Mouse (Mus musculus): ENCODE data around the gene Mpo. TPM values are rescaled to one million over a fixed set of nuclear protein-coding genes. Genes with fewer than 3 reads are reported as not detected.

The Mpo gene
- polyA plus RNA-seq (2015; fragmentation: Nextera tagmentation; extraction: Ambion mirVana): 0.32 and 0.68 TPM in 2 replicates

- H3K4me3 ChIP-seq (ENCODE audit: low read depth, low read length): no peak within 1 kb of the TSS
- ATAC-seq (no peak), DNase-seq (ENCODE audit: low spot score) (no peak)
- no peaks in the 10 kb centered on the region for H3K4me1 ChIP-seq (ENCODE audit: insufficient read depth, low read depth, low read length)
- no peaks in the 10 kb centered on the region for H3K36me3 ChIP-seq (ENCODE audit: insufficient read depth, low read length)
- H3K27me3 ChIP-seq (replicated peaks; ENCODE audit: insufficient read depth, low read length): no peaks in the 10 kb centered on the region
- TF ChIP-seq CTCF (IDR thresholded peaks at IDR 0.05) (no peak), EP300 (IDR thresholded peaks at IDR 0.05) (no peak)
- WGBS: 44% methylated on average over 3 of the region's 3 CpGs
- no peak within 1 kb of the TSS for H3K9ac ChIP-seq (replicated peaks; ENCODE audit: low read depth)
- no peak within 1 kb of the TSS for H3K4me2 ChIP-seq (replicated peaks; ENCODE audit: low read depth, low read length)
- H3K27ac ChIP-seq (ENCODE audit: low read length): no peak within 1 kb of the TSS
- H3K9me3 ChIP-seq (ENCODE audit: low read length): no peaks in the 10 kb centered on the region
These were observed at the start of gene Mpo for GRCm38 (mm10) chr11:87793460-87793859. Gene Mpo, plus strand, starts transcription at chr11:87793581.

- Histone ChIP-seq H3K9ac (replicated peaks; ENCODE audit: low read depth) (no peak overlapping the region), H3K4me1 (ENCODE audit: insufficient read depth, low read depth, low read length) (no peaks in the 10 kb centered on the region), H3K36me3 (ENCODE audit: insufficient read depth, low read length) (peaks cover 33% of the 10 kb centered on the region), H3K4me2 (replicated peaks; ENCODE audit: low read depth, low read length) (no peak overlapping the region), H3K4me3 (ENCODE audit: low read depth, low read length) (no peak overlapping the region), H3K27me3 (replicated peaks; ENCODE audit: insufficient read depth, low read length) (no peaks in the 10 kb centered on the region), H3K9me3 (ENCODE audit: low read length) (no peaks in the 10 kb centered on the region), H3K27ac (ENCODE audit: low read length) (no peak overlapping the region)
- TF ChIP-seq CTCF (IDR thresholded peaks at IDR 0.05) (no peak), EP300 (IDR thresholded peaks at IDR 0.05) (no peak)
- DNase-seq (ENCODE audit: low spot score) (no peak), ATAC-seq (no peak)
- WGBS: 95% methylated on average over 3 of the region's 3 CpGs
These were observed 49.7 kb upstream of the Mpo start for GRCm38 (mm10) chr11:87743691-87744090.

GRCm38 (mm10) chr11:87744964-87745363, 48.4 kb upstream of the Mpo start:
- H3K4me3 ChIP-seq (ENCODE audit: low read depth, low read length): no peak overlapping the region
- H3K9me3 ChIP-seq (ENCODE audit: low read length): no peaks in the 10 kb centered on the region
- DNase-seq (ENCODE audit: low spot score): no peak
- no peak for TF ChIP-seq EP300 (IDR thresholded peaks at IDR 0.05)
- ATAC-seq: no peak
- no peaks in the 10 kb centered on the region for H3K4me1 ChIP-seq (ENCODE audit: insufficient read depth, low read depth, low read length)
- H3K36me3 ChIP-seq (ENCODE audit: insufficient read depth, low read length): peaks cover 25% of the 10 kb centered on the region
- H3K27ac ChIP-seq (ENCODE audit: low read length): no peak overlapping the region
- 76% methylated on average over 4 of the region's 4 CpGs for WGBS
- H3K4me2 ChIP-seq (replicated peaks; ENCODE audit: low read depth, low read length): no peak overlapping the region
- no peak overlapping the region for H3K9ac ChIP-seq (replicated peaks; ENCODE audit: low read depth)
- no peaks in the 10 kb centered on the region for H3K27me3 ChIP-seq (replicated peaks; ENCODE audit: insufficient read depth, low read length)

GRCm38 (mm10) chr11:87745632-87746555, 47.5 kb upstream of the Mpo start:
- Histone ChIP-seq H3K36me3 (ENCODE audit: insufficient read depth, low read length) (peaks cover 16% of the 10 kb centered on the region), H3K9ac (replicated peaks; ENCODE audit: low read depth) (no peak overlapping the region), H3K9me3 (ENCODE audit: low read length) (no peaks in the 10 kb centered on the region), H3K4me2 (replicated peaks; ENCODE audit: low read depth, low read length) (no peak overlapping the region), H3K27ac (ENCODE audit: low read length) (no peak overlapping the region), H3K4me3 (ENCODE audit: low read depth, low read length) (no peak overlapping the region), H3K4me1 (ENCODE audit: insufficient read depth, low read depth, low read length) (no peaks in the 10 kb centered on the region), H3K27me3 (replicated peaks; ENCODE audit: insufficient read depth, low read length) (no peaks in the 10 kb centered on the region)
- DNase-seq (ENCODE audit: low spot score) (no peak), ATAC-seq (no peak)
- 69% methylated on average over 9 of the region's 9 CpGs for WGBS
- TF ChIP-seq EP300 (IDR thresholded peaks at IDR 0.05): no peak
- TF ChIP-seq CTCF (IDR thresholded peaks at IDR 0.05): no peak

GRCm38 (mm10) chr11:87747312-87747711, 46.1 kb upstream of the Mpo start:
- ATAC-seq (no peak), DNase-seq (ENCODE audit: low spot score) (no peak)
- no peaks in the 10 kb centered on the region for H3K9me3 ChIP-seq (ENCODE audit: low read length)
- H3K4me1 ChIP-seq (ENCODE audit: insufficient read depth, low read depth, low read length): no peaks in the 10 kb centered on the region
- H3K4me2 ChIP-seq (replicated peaks; ENCODE audit: low read depth, low read length): no peak overlapping the region
- TF ChIP-seq EP300 (IDR thresholded peaks at IDR 0.05) (no peak), CTCF (IDR thresholded peaks at IDR 0.05) (no peak)
- WGBS: 94% methylated on average over 4 of the region's 5 CpGs
- no peak overlapping the region for H3K4me3 ChIP-seq (ENCODE audit: low read depth, low read length)
- H3K9ac ChIP-seq (replicated peaks; ENCODE audit: low read depth): no peak overlapping the region
- no peaks in the 10 kb centered on the region for H3K27me3 ChIP-seq (replicated peaks; ENCODE audit: insufficient read depth, low read length)
- peaks cover 11% of the 10 kb centered on the region for H3K36me3 ChIP-seq (ENCODE audit: insufficient read depth, low read length)
- H3K27ac ChIP-seq (ENCODE audit: low read length): no peak overlapping the region

- H3K4me1 ChIP-seq (ENCODE audit: insufficient read depth, low read depth, low read length): no peaks in the 10 kb centered on the region
- WGBS: 92% methylated on average over 7 of the region's 7 CpGs
These were observed 45.7 kb upstream of the Mpo start for GRCm38 (mm10) chr11:87747716-87748115.

More at GRCm38 (mm10) chr11:87747716-87748115, 45.7 kb upstream of the Mpo start:
- Histone ChIP-seq H3K4me3 (ENCODE audit: low read depth, low read length) (no peak overlapping the region), H3K4me2 (replicated peaks; ENCODE audit: low read depth, low read length) (no peak overlapping the region), H3K9me3 (ENCODE audit: low read length) (no peaks in the 10 kb centered on the region), H3K36me3 (ENCODE audit: insufficient read depth, low read length) (peaks cover 11% of the 10 kb centered on the region), H3K27me3 (replicated peaks; ENCODE audit: insufficient read depth, low read length) (no peaks in the 10 kb centered on the region), H3K27ac (ENCODE audit: low read length) (no peak overlapping the region), H3K9ac (replicated peaks; ENCODE audit: low read depth) (no peak overlapping the region)
- no peak for ATAC-seq
- DNase-seq (ENCODE audit: low spot score): no peak
- TF ChIP-seq EP300 (IDR thresholded peaks at IDR 0.05) (no peak), CTCF (IDR thresholded peaks at IDR 0.05) (no peak)
